Mouse (Mus musculus): ENCODE results near the gene Oaz1. TPM values are rescaled to one million over a fixed set of nuclear protein-coding genes. Genes with fewer than 3 reads are reported as not detected.

Oaz1 gene
- polyA plus RNA-seq, 1 experiment from 2014 or later = 1,606 TPM

GRCm38 (mm10) chr10:80791476-80792174 lies 34.8 kb upstream of the Oaz1 start:
- Histone ChIP-seq H3K27me3 (replicated peaks; ENCODE audit: control insufficient read depth, insufficient read depth, low read length) (no peaks in the 10 kb centered on the region), H3K4me1 (ENCODE audit: control insufficient read depth, insufficient read depth, low read length) (peaks cover 3% of the 10 kb centered on the region), H3K9ac (ENCODE audit: low read depth, low read length) (no peak overlapping the region), H3K4me3 (ENCODE audit: low read depth, low read length) (no peak overlapping the region), H3K4me2 (ENCODE audit: low read depth, low read length) (no peak overlapping the region), H3K27ac (replicated peaks; ENCODE audit: low read depth, low read length) (no peak overlapping the region), H3K9me3 (ENCODE audit: control insufficient read depth, low read length) (no peaks in the 10 kb centered on the region), H3K36me3 (ENCODE audit: control insufficient read depth, insufficient read depth, low read length) (peaks cover 99% of the 10 kb centered on the region)
- no peak for ATAC-seq (ENCODE audit: low read depth)
- DNase-seq (ENCODE audit: low spot score) = no peak
- 75% methylated on average over 30 of the region's 33 CpGs for WGBS

- WGBS = 67% methylated on average over 37 of the region's 41 CpGs
- Histone ChIP-seq H3K27ac (replicated peaks; ENCODE audit: low read depth, low read length) (no peak overlapping the region), H3K9ac (ENCODE audit: low read depth, low read length) (no peak overlapping the region), H3K36me3 (ENCODE audit: control insufficient read depth, insufficient read depth, low read length) (peaks cover 96% of the 10 kb centered on the region), H3K4me3 (ENCODE audit: low read depth, low read length) (no peak overlapping the region), H3K4me1 (ENCODE audit: control insufficient read depth, insufficient read depth, low read length) (peaks cover 9% of the 10 kb centered on the region), H3K27me3 (replicated peaks; ENCODE audit: control insufficient read depth, insufficient read depth, low read length) (no peaks in the 10 kb centered on the region), H3K4me2 (ENCODE audit: low read depth, low read length) (no peak overlapping the region), H3K9me3 (ENCODE audit: control insufficient read depth, low read length) (no peaks in the 10 kb centered on the region)
- DNase-seq (ENCODE audit: low spot score) (no peak), ATAC-seq (ENCODE audit: low read depth) (no peak)
These were observed 34.1 kb upstream of the Oaz1 start for GRCm38 (mm10) chr10:80792175-80793032.

- no peak overlapping the region for H3K27ac ChIP-seq (replicated peaks; ENCODE audit: low read depth, low read length)
- ATAC-seq (ENCODE audit: low read depth) = no peak
- no peak overlapping the region for H3K4me2 ChIP-seq (ENCODE audit: low read depth, low read length)
- H3K9ac ChIP-seq (ENCODE audit: low read depth, low read length) = no peak overlapping the region
- no peak for DNase-seq (ENCODE audit: low spot score)
- no peaks in the 10 kb centered on the region for H3K9me3 ChIP-seq (ENCODE audit: control insufficient read depth, low read length)
- 89% methylated on average over 13 of the region's 13 CpGs for WGBS
- H3K4me1 ChIP-seq (ENCODE audit: control insufficient read depth, insufficient read depth, low read length) = peaks cover 9% of the 10 kb centered on the region
- no peaks in the 10 kb centered on the region for H3K27me3 ChIP-seq (replicated peaks; ENCODE audit: control insufficient read depth, insufficient read depth, low read length)
- H3K36me3 ChIP-seq (ENCODE audit: control insufficient read depth, insufficient read depth, low read length) = peaks cover 88% of the 10 kb centered on the region
- H3K4me3 ChIP-seq (ENCODE audit: low read depth, low read length) = no peak overlapping the region
These were observed 33.2 kb upstream of the Oaz1 start for GRCm38 (mm10) chr10:80793033-80793784.

- WGBS = 85% methylated on average over 4 of the region's 4 CpGs
- H3K4me1 ChIP-seq (ENCODE audit: control insufficient read depth, insufficient read depth, low read length) = peaks cover 9% of the 10 kb centered on the region
These were observed 32.7 kb upstream of the Oaz1 start for GRCm38 (mm10) chr10:80793803-80794202.

GRCm38 (mm10) chr10:80794750-80795149 lies 31.7 kb upstream of the Oaz1 start:
- H3K27me3 ChIP-seq (replicated peaks; ENCODE audit: control insufficient read depth, insufficient read depth, low read length) = no peaks in the 10 kb centered on the region
- H3K9me3 ChIP-seq (ENCODE audit: control insufficient read depth, low read length) = no peaks in the 10 kb centered on the region
- H3K4me2 ChIP-seq (ENCODE audit: low read depth, low read length) = no peak overlapping the region
- H3K27ac ChIP-seq (replicated peaks; ENCODE audit: low read depth, low read length) = no peak overlapping the region
- ATAC-seq (ENCODE audit: low read depth) = no peak
- WGBS = 87% methylated on average over 8 of the region's 8 CpGs
- H3K36me3 ChIP-seq (ENCODE audit: control insufficient read depth, insufficient read depth, low read length) = peaks cover 73% of the 10 kb centered on the region
- DNase-seq (ENCODE audit: low spot score) = no peak
- H3K4me1 ChIP-seq (ENCODE audit: control insufficient read depth, insufficient read depth, low read length) = peaks cover 13% of the 10 kb centered on the region
- H3K9ac ChIP-seq (ENCODE audit: low read depth, low read length) = no peak overlapping the region
- H3K4me3 ChIP-seq (ENCODE audit: low read depth, low read length) = no peak overlapping the region

More at GRCm38 (mm10) chr10:80793803-80794202, 32.7 kb upstream of the Oaz1 start:
- no peak for ATAC-seq (ENCODE audit: low read depth)
- no peak overlapping the region for H3K4me3 ChIP-seq (ENCODE audit: low read depth, low read length)
- no peak overlapping the region for H3K27ac ChIP-seq (replicated peaks; ENCODE audit: low read depth, low read length)
- H3K9me3 ChIP-seq (ENCODE audit: control insufficient read depth, low read length) = no peaks in the 10 kb centered on the region
- no peak overlapping the region for H3K4me2 ChIP-seq (ENCODE audit: low read depth, low read length)
- H3K9ac ChIP-seq (ENCODE audit: low read depth, low read length) = no peak overlapping the region
- H3K36me3 ChIP-seq (ENCODE audit: control insufficient read depth, insufficient read depth, low read length) = peaks cover 83% of the 10 kb centered on the region
- DNase-seq (ENCODE audit: low spot score) = no peak
- no peaks in the 10 kb centered on the region for H3K27me3 ChIP-seq (replicated peaks; ENCODE audit: control insufficient read depth, insufficient read depth, low read length)

GRCm38 (mm10) chr10:80796307-80796848 lies 30.1 kb upstream of the Oaz1 start:
- Histone ChIP-seq H3K4me1 (ENCODE audit: control insufficient read depth, insufficient read depth, low read length) (peaks cover 16% of the 10 kb centered on the region), H3K27ac (replicated peaks; ENCODE audit: low read depth, low read length) (no peak overlapping the region), H3K4me2 (ENCODE audit: low read depth, low read length) (peak overlapping the region; percentile 92), H3K27me3 (replicated peaks; ENCODE audit: control insufficient read depth, insufficient read depth, low read length) (no peaks in the 10 kb centered on the region), H3K4me3 (ENCODE audit: low read depth, low read length) (peak overlapping the region; percentile 83), H3K9me3 (ENCODE audit: control insufficient read depth, low read length) (no peaks in the 10 kb centered on the region), H3K36me3 (ENCODE audit: control insufficient read depth, insufficient read depth, low read length) (peaks cover 70% of the 10 kb centered on the region), H3K9ac (ENCODE audit: low read depth, low read length) (peak overlapping the region; percentile 98)
- 81% methylated on average over 9 of the region's 9 CpGs for WGBS
- no peak for DNase-seq (ENCODE audit: low spot score)
- no peak for ATAC-seq (ENCODE audit: low read depth)

GRCm38 (mm10) chr10:80797186-80798149 lies 29.0 kb upstream of the Oaz1 start:
- Histone ChIP-seq H3K4me1 (ENCODE audit: control insufficient read depth, insufficient read depth, low read length) (peaks cover 16% of the 10 kb centered on the region), H3K27ac (replicated peaks; ENCODE audit: low read depth, low read length) (peak overlapping the region; percentile 96), H3K4me3 (ENCODE audit: low read depth, low read length) (peak overlapping the region; percentile 83), H3K4me2 (ENCODE audit: low read depth, low read length) (peak overlapping the region; percentile 92), H3K36me3 (ENCODE audit: control insufficient read depth, insufficient read depth, low read length) (peaks cover 70% of the 10 kb centered on the region), H3K27me3 (replicated peaks; ENCODE audit: control insufficient read depth, insufficient read depth, low read length) (no peaks in the 10 kb centered on the region), H3K9ac (ENCODE audit: low read depth, low read length) (peak overlapping the region; percentile 98), H3K9me3 (ENCODE audit: control insufficient read depth, low read length) (no peaks in the 10 kb centered on the region)
- DNase-seq (ENCODE audit: low spot score) = peak; percentile 75
- WGBS = 2% methylated on average over 42 of the region's 59 CpGs
- ATAC-seq (ENCODE audit: low read depth) = peak; percentile 65
